Mouse (Mus musculus): ENCODE measurements around the gene Olfr187. TPM values are rescaled to one million over a fixed set of nuclear protein-coding genes. Genes with fewer than 3 reads are reported as not detected.

The Olfr187 gene
- polyA plus RNA-seq, 1 experiment from 2014 or later: not detected

DNA sequence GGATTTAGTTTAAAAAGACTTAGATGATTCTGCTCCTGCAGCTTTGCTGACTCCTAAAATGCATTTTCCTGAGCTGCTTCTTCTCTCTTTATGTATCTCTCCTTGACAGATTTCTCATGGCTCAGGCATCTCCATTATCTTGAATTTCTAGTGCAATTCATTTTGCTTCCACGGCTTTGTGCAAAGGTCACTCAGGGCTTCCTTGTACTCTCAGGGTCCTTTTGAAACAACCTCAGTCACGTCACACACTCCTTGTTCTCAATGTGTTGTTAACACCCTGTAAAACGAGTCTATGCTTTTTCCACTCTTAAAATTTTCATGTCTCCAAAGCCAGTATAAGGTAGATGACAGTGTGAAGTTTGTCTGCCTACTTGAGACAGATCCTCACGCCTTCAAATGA is 8.0 kb upstream of the Olfr187 start:
- no peak for DNase-seq (ENCODE audit: low spot score)
- H3K9ac ChIP-seq (replicated peaks; ENCODE audit: low read length): no peak overlapping the region
- no peaks in the 10 kb centered on the region for H3K36me3 ChIP-seq (replicated peaks; ENCODE audit: control insufficient read depth, insufficient read depth, low read depth, low read length)
- WGBS: 74% methylated on average over 4 of the region's 4 CpGs
- ATAC-seq (replicated peaks; ENCODE audit: insufficient number of reproducible peaks, low FRiP score, low TSS enrichment, low read depth): no peak
- H3K4me1 ChIP-seq (ENCODE audit: control insufficient read depth, insufficient read depth, low read length): no peaks in the 10 kb centered on the region
- no peaks in the 10 kb centered on the region for H3K27me3 ChIP-seq (ENCODE audit: control insufficient read depth, insufficient read depth, low read length)
- no peak overlapping the region for H3K27ac ChIP-seq (replicated peaks; ENCODE audit: low read depth, low read length)
- H3K4me2 ChIP-seq (ENCODE audit: low read depth, low read length): no peak overlapping the region
- no peaks in the 10 kb centered on the region for H3K9me3 ChIP-seq (replicated peaks; ENCODE audit: control insufficient read depth, low read length)
- no peak overlapping the region for H3K4me3 ChIP-seq (ENCODE audit: low read depth, low read length)

DNA sequence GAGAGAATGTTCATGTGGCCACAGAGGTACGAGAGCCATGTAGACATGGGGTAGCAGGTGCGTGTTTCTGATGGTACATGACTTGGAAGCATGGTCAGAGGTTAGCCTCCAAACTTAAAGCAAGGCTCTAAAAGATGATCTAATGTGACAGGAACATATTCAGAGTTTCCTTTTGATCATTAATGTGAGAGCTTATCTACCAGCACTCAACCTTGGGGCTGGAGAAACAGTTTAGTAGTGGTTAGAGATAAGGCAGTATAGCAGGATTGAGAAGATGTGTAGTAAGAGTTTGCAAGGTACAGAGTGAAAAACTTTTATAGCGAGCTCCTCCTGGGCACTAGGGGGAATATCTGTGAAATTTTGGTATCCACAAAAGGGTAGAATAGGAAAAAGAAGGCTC is 6.3 kb upstream of the Olfr187 start:
- no peaks in the 10 kb centered on the region for H3K9me3 ChIP-seq (replicated peaks; ENCODE audit: control insufficient read depth, low read length)
- no peaks in the 10 kb centered on the region for H3K27me3 ChIP-seq (ENCODE audit: control insufficient read depth, insufficient read depth, low read length)
- DNase-seq (ENCODE audit: low spot score) (no peak), ATAC-seq (replicated peaks; ENCODE audit: insufficient number of reproducible peaks, low FRiP score, low TSS enrichment, low read depth) (no peak)
- no peak overlapping the region for H3K27ac ChIP-seq (replicated peaks; ENCODE audit: low read depth, low read length)
- H3K4me3 ChIP-seq (ENCODE audit: low read depth, low read length): no peak overlapping the region
- no peak overlapping the region for H3K4me2 ChIP-seq (ENCODE audit: low read depth, low read length)
- WGBS: 74% methylated on average over 3 of the region's 3 CpGs
- H3K9ac ChIP-seq (replicated peaks; ENCODE audit: low read length): no peak overlapping the region
- no peaks in the 10 kb centered on the region for H3K4me1 ChIP-seq (ENCODE audit: control insufficient read depth, insufficient read depth, low read length)
- H3K36me3 ChIP-seq (replicated peaks; ENCODE audit: control insufficient read depth, insufficient read depth, low read depth, low read length): no peaks in the 10 kb centered on the region

DNA sequence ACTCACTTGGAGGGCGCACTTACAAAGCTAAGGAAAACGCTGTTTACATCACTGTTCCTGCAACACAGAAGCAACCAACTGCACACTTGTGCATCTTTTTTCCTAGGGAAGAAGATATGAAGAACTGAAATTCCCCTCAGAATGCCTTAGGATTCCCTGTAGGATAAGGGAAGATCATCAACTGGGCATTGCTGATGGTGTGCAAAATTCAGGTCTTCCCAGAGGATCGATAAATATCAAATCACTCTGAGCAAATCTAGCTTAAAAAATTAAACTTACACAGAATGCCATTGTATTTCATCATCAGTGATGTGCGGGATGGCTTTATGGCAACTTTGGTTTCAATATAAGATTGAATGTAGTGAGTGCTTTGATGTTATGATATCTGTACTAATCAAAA is 9.4 kb downstream of the Olfr187 start, which contains the start of gene Olfr186:
Gene Olfr186, minus strand, starts transcription at position 101 of the 400 bp plus-strand sequence.
- DNase-seq (ENCODE audit: low spot score) (no peak), ATAC-seq (replicated peaks; ENCODE audit: insufficient number of reproducible peaks, low FRiP score, low TSS enrichment, low read depth) (no peak)
- 90% methylated on average over 4 of the region's 4 CpGs for WGBS
- Histone ChIP-seq H3K36me3 (replicated peaks; ENCODE audit: control insufficient read depth, insufficient read depth, low read depth, low read length) (no peaks in the 10 kb centered on the region), H3K4me1 (ENCODE audit: control insufficient read depth, insufficient read depth, low read length) (no peaks in the 10 kb centered on the region), H3K4me3 (ENCODE audit: low read depth, low read length) (no peak within 1 kb of the TSS), H3K27ac (replicated peaks; ENCODE audit: low read depth, low read length) (no peak within 1 kb of the TSS), H3K4me2 (ENCODE audit: low read depth, low read length) (no peak within 1 kb of the TSS), H3K9me3 (replicated peaks; ENCODE audit: control insufficient read depth, low read length) (no peaks in the 10 kb centered on the region), H3K27me3 (ENCODE audit: control insufficient read depth, insufficient read depth, low read length) (no peaks in the 10 kb centered on the region), H3K9ac (replicated peaks; ENCODE audit: low read length) (no peak within 1 kb of the TSS)

DNA sequence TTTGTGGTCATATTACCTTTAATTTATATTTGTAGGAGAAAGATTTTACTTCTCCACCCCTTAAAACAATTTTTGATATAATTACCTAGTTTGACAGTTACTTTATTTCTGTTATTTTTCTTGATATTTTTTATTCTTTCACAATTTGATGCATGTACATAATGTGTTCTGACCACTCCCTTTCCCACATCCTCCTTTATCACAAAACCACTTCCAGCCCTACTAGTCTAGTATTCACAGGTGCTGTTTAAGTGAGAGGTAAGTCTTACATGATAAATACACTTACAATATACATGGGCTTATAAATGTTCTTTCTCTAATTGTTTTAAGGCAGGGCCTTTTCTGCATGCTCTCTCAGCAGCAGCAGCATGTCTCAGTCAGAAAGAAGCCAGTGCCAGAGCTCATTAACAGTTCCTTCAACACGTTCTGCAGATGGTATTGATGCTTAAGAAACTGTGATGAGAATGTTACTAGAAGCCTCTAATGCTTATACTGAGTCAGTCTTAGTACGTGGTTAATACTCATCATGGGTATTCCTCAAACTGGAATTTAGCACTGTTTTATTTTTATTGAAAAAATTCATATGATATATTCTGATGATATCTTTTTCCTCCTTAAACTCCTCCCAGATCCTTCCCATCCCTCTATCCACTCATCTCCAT is 26.1 kb downstream of the Olfr187 start:
- ATAC-seq (replicated peaks; ENCODE audit: insufficient number of reproducible peaks, low FRiP score, low TSS enrichment, low read depth) (no peak), DNase-seq (ENCODE audit: low spot score) (no peak)
- 74% methylated on average over 2 of the region's 2 CpGs for WGBS

DNA sequence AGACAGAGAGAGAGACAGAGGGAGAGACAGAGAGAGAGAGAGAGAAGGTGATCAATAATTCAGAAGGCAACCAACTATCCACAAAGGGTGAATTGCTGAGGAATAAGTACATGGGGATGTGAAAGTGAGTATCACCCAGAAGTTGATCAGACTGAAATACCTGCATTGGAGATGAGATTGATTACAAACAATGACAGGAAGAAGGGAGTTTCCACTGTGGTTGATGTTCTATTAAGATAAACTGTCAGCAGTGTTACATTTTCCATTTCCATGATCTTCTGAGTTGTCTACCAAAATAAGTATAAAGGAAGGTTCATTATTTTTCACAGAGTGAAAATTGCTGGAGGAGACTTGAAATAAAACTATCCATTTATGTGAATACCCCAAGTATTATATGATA is 32.4 kb downstream of the Olfr187 start:
- H3K9ac ChIP-seq (replicated peaks; ENCODE audit: low read length): no peak overlapping the region
- no peak for ATAC-seq (replicated peaks; ENCODE audit: insufficient number of reproducible peaks, low FRiP score, low TSS enrichment, low read depth)
- H3K4me2 ChIP-seq (ENCODE audit: low read depth, low read length): no peak overlapping the region
- H3K4me1 ChIP-seq (ENCODE audit: control insufficient read depth, insufficient read depth, low read length): no peaks in the 10 kb centered on the region
- DNase-seq (ENCODE audit: low spot score): no peak
- no peaks in the 10 kb centered on the region for H3K27me3 ChIP-seq (ENCODE audit: control insufficient read depth, insufficient read depth, low read length)
- no peak overlapping the region for H3K27ac ChIP-seq (replicated peaks; ENCODE audit: low read depth, low read length)
- H3K4me3 ChIP-seq (ENCODE audit: low read depth, low read length): no peak overlapping the region
- H3K36me3 ChIP-seq (replicated peaks; ENCODE audit: control insufficient read depth, insufficient read depth, low read depth, low read length): no peaks in the 10 kb centered on the region
- H3K9me3 ChIP-seq (replicated peaks; ENCODE audit: control insufficient read depth, low read length): no peaks in the 10 kb centered on the region

More for the DNA sequence above, 26.1 kb downstream of the Olfr187 start:
- no peak overlapping the region for H3K27ac ChIP-seq (replicated peaks; ENCODE audit: low read depth, low read length)
- H3K4me3 ChIP-seq (ENCODE audit: low read depth, low read length): no peak overlapping the region
- H3K36me3 ChIP-seq (replicated peaks; ENCODE audit: control insufficient read depth, insufficient read depth, low read depth, low read length): no peaks in the 10 kb centered on the region
- no peaks in the 10 kb centered on the region for H3K27me3 ChIP-seq (ENCODE audit: control insufficient read depth, insufficient read depth, low read length)
- H3K4me1 ChIP-seq (ENCODE audit: control insufficient read depth, insufficient read depth, low read length): no peaks in the 10 kb centered on the region
- no peaks in the 10 kb centered on the region for H3K9me3 ChIP-seq (replicated peaks; ENCODE audit: control insufficient read depth, low read length)
- H3K4me2 ChIP-seq (ENCODE audit: low read depth, low read length): no peak overlapping the region
- H3K9ac ChIP-seq (replicated peaks; ENCODE audit: low read length): no peak overlapping the region

DNA sequence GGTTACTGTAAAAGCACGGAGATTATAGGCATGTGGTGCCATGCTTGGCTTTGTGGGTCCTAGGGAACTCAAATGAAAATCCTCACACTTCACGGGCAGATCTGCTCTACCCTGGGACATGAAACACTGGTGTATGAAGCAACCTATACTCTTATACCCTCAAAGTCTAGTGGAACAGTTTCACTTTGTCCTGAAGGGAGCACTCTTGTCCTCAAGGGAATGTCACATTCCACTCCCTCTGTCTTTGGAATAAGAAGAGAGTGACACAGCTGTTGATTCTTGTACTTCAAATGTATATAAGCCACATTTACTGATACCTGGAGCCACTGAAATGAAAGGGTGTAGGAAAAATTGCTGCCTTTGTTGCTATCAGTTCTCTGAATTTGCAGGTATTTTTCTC is 44.5 kb downstream of the Olfr187 start, which contains the start of gene Olfr183:
Gene Olfr183, plus strand, starts transcription at position 301 of the 400 bp plus-strand sequence.
- Histone ChIP-seq H3K27me3 (ENCODE audit: control insufficient read depth, insufficient read depth, low read length) (no peaks in the 10 kb centered on the region), H3K4me2 (ENCODE audit: low read depth, low read length) (no peak within 1 kb of the TSS), H3K4me3 (ENCODE audit: low read depth, low read length) (no peak within 1 kb of the TSS), H3K4me1 (ENCODE audit: control insufficient read depth, insufficient read depth, low read length) (no peaks in the 10 kb centered on the region), H3K9me3 (replicated peaks; ENCODE audit: control insufficient read depth, low read length) (no peaks in the 10 kb centered on the region), H3K27ac (replicated peaks; ENCODE audit: low read depth, low read length) (no peak within 1 kb of the TSS), H3K9ac (replicated peaks; ENCODE audit: low read length) (no peak within 1 kb of the TSS), H3K36me3 (replicated peaks; ENCODE audit: control insufficient read depth, insufficient read depth, low read depth, low read length) (no peaks in the 10 kb centered on the region)
- DNase-seq (ENCODE audit: low spot score): no peak
- no peak for ATAC-seq (replicated peaks; ENCODE audit: insufficient number of reproducible peaks, low FRiP score, low TSS enrichment, low read depth)
- WGBS: 77% methylated on average over 2 of the region's 2 CpGs

Other genes starting within 250 kb of the Olfr187 start
- gene Olfr173, start 239.5 kb downstream of the Olfr187 start, polyA plus RNA-seq (2014; fragmentation: Nextera tagmentation; extraction: Ambion mirVana): 0.11 TPM in 1 of 2 replicates, not detected in the other
- not detected in 2 replicates for gene Olfr175-ps1, start 213.0 kb downstream of the Olfr187 start, polyA plus RNA-seq (2014; fragmentation: Nextera tagmentation; extraction: Ambion mirVana)
- gene Olfr177, start 165.0 kb downstream of the Olfr187 start, polyA plus RNA-seq (2014; fragmentation: Nextera tagmentation; extraction: Ambion mirVana): not detected in 2 replicates
- not detected in 2 replicates for gene Olfr178, start 147.7 kb downstream of the Olfr187 start, polyA plus RNA-seq (2014; fragmentation: Nextera tagmentation; extraction: Ambion mirVana)
- gene Olfr181, start 111.0 kb downstream of the Olfr187 start, polyA plus RNA-seq (2014; fragmentation: Nextera tagmentation; extraction: Ambion mirVana): not detected in 2 replicates
- not detected in 2 replicates for gene Olfr180, start 110.4 kb downstream of the Olfr187 start, polyA plus RNA-seq (2014; fragmentation: Nextera tagmentation; extraction: Ambion mirVana)
- gene Olfr183, start 44.4 kb downstream of the Olfr187 start, polyA plus RNA-seq (2014; fragmentation: Nextera tagmentation; extraction: Ambion mirVana): not detected in 2 replicates
- gene Olfr186, start 9.5 kb downstream of the Olfr187 start, polyA plus RNA-seq (2014; fragmentation: Nextera tagmentation; extraction: Ambion mirVana): not detected in 2 replicates
- gene Olfr190, start 38.2 kb upstream of the Olfr187 start, polyA plus RNA-seq (2014; fragmentation: Nextera tagmentation; extraction: Ambion mirVana): not detected in 2 replicates
- not detected in 2 replicates for gene Olfr191, start 50.1 kb upstream of the Olfr187 start, polyA plus RNA-seq (2014; fragmentation: Nextera tagmentation; extraction: Ambion mirVana)
- gene Olfr193, start 72.1 kb upstream of the Olfr187 start, polyA plus RNA-seq (2014; fragmentation: Nextera tagmentation; extraction: Ambion mirVana): not detected in 2 replicates
- gene Olfr194, start 81.3 kb upstream of the Olfr187 start, polyA plus RNA-seq (2014; fragmentation: Nextera tagmentation; extraction: Ambion mirVana): not detected in 2 replicates
- gene Olfr195, start 107.3 kb upstream of the Olfr187 start, polyA plus RNA-seq (2014; fragmentation: Nextera tagmentation; extraction: Ambion mirVana): not detected in 2 replicates
- not detected in 2 replicates for gene Olfr196, start 130.7 kb upstream of the Olfr187 start, polyA plus RNA-seq (2014; fragmentation: Nextera tagmentation; extraction: Ambion mirVana)
- gene Olfr198, start 163.8 kb upstream of the Olfr187 start, polyA plus RNA-seq (2014; fragmentation: Nextera tagmentation; extraction: Ambion mirVana): not detected in 2 replicates
- gene Olfr199, start 180.0 kb upstream of the Olfr187 start, polyA plus RNA-seq (2014; fragmentation: Nextera tagmentation; extraction: Ambion mirVana): not detected in 2 replicates
- gene Olfr201, start 232.9 kb upstream of the Olfr187 start, polyA plus RNA-seq (2014; fragmentation: Nextera tagmentation; extraction: Ambion mirVana): not detected in 2 replicates
- gene Olfr202, start 247.0 kb upstream of the Olfr187 start, polyA plus RNA-seq (2014; fragmentation: Nextera tagmentation; extraction: Ambion mirVana): not detected in 2 replicates

Data from embryonic facial prominence, embryonic 11.5 days (tissue).